Mouse (Mus musculus) kidney, embryonic 14.5 days (tissue): ENCODE results near the gene Gigyf1. TPM values are rescaled to one million over a fixed set of nuclear protein-coding genes. Genes with fewer than 3 reads are reported as not detected.

Experiments
- ATAC-seq: fragments of 200-750 bp; cut with Nextera tagmentation; 2 replicates; pipeline ENCODE4 v1.8.0; 2017; ENCODE audit warnings: moderate number of reproducible peaks, mild to moderate bottlenecking, moderate TSS enrichment, moderate library complexity; ENCODE audit not compliant: low FRiP score, low TSS enrichment
- H3K27ac ChIP-seq: fragments of 300-500 bp; sonication (generic); 2 replicates; pipeline ENCODE4 v1.5.1; 2014; ENCODE audit warnings: low read depth, mild to moderate bottlenecking, low read length, moderate library complexity, mixed read lengths
- H3K27me3 ChIP-seq: fragments of 300-500 bp; sonication (generic); 2 replicates; pipeline ENCODE4 v1.6.1; 2014; ENCODE audit warnings: mild to moderate bottlenecking, low read length; ENCODE audit not compliant: control insufficient read depth, insufficient read depth
- H3K36me3 ChIP-seq: fragments of 300-500 bp; sonication (generic); 2 replicates; pipeline ENCODE4 v1.6.1; 2014; ENCODE audit warnings: low read length, mixed read lengths; ENCODE audit not compliant: control insufficient read depth, insufficient read depth
- H3K4me1 ChIP-seq: fragments of 300-500 bp; sonication (generic); 2 replicates; pipeline ENCODE4 v1.6.1; 2014; ENCODE audit warnings: low read length, mixed read lengths; ENCODE audit not compliant: control insufficient read depth, insufficient read depth
- H3K4me2 ChIP-seq: fragments of 300-500 bp; sonication (generic); replicated peaks from 2 replicates; pipeline ENCODE4 v1.6.1; 2014; ENCODE audit warnings: low read depth, mild to moderate bottlenecking, low read length
- H3K4me3 ChIP-seq: fragments of 300-500 bp; sonication (generic); 2 replicates; pipeline ENCODE4 v1.5.1; 2014; ENCODE audit warnings: mild to moderate bottlenecking, low read length
- H3K9ac ChIP-seq: fragments of 300-500 bp; sonication (generic); 2 replicates; pipeline ENCODE4 v1.6.1; 2014; ENCODE audit warnings: low read depth, mild to moderate bottlenecking, low read length, moderate library complexity
- H3K9me3 ChIP-seq: fragments of 300-500 bp; sonication (generic); 2 replicates; pipeline ENCODE4 v1.6.1; 2016; ENCODE audit warnings: low read length; ENCODE audit not compliant: control insufficient read depth
- WGBS: fragments of 180-500 bp; shearing (Covaris S2); extraction: QIAGEN DNeasy Blood & Tissue Kit; methylation state at CpG from one replicate; pipeline ENCODE4 v1.1.7; 2014; 5-methylcytosine and 5-hydroxymethylcytosine counted together
- polyA plus RNA-seq: library from polyadenylated mRNA; unstranded; fragments of >200 nt; fragmentation: Nextera tagmentation; extraction: Ambion mirVana; gene quantifications from 2 replicates; pipeline ENCODE4 v1.2.1, GENCODE M21; 2014

The Gigyf1 gene
- polyA plus RNA-seq, 1 experiment from 2014 or later = 16.0 TPM

GRCm38 (mm10) chr5:137491559-137491958, 26.8 kb upstream of the Gigyf1 start:
- no peak overlapping the region for H3K27ac ChIP-seq
- ATAC-seq = no peak
- peaks cover 4% of the 10 kb centered on the region; the same call in 1 of the 2 replicates for H3K4me1 ChIP-seq
- no peak overlapping the region for H3K4me2 ChIP-seq
- no peak overlapping the region for H3K4me3 ChIP-seq
- H3K27me3 ChIP-seq = 0 out of 2 replicates have a peak, but pooled peaks cover under 1% of the 10 kb centered on the region
- H3K9ac ChIP-seq = no peak overlapping the region
- no peaks in the 10 kb centered on the region for H3K9me3 ChIP-seq
- WGBS = 36% methylated on average over 4 of the region's 4 CpGs
- H3K36me3 ChIP-seq = no peaks in the 10 kb centered on the region

GRCm38 (mm10) chr5:137493831-137494230, 24.5 kb upstream of the Gigyf1 start:
- H3K27me3 ChIP-seq = no peaks in the 10 kb centered on the region
- H3K9me3 ChIP-seq = no peaks in the 10 kb centered on the region
- no peak overlapping the region for H3K4me3 ChIP-seq
- H3K27ac ChIP-seq = no peak overlapping the region
- 56% methylated on average over 13 of the region's 13 CpGs for WGBS
- no peak for ATAC-seq
- H3K4me2 ChIP-seq = no peak overlapping the region
- peaks cover 4% of the 10 kb centered on the region; the same call in 1 of the 2 replicates for H3K4me1 ChIP-seq
- no peaks in the 10 kb centered on the region for H3K36me3 ChIP-seq
- H3K9ac ChIP-seq = no peak overlapping the region

- Histone ChIP-seq H3K27me3 (no peaks in the 10 kb centered on the region), H3K9ac (no peak overlapping the region), H3K36me3 (peaks cover 6% of the 10 kb centered on the region; the same call in 1 of the 2 replicates), H3K4me1 (peaks cover 10% of the 10 kb centered on the region), H3K4me3 (no peak overlapping the region), H3K9me3 (no peaks in the 10 kb centered on the region), H3K4me2 (no peak overlapping the region), H3K27ac (no peak overlapping the region)
- 90% methylated on average over 7 of the region's 7 CpGs for WGBS
- no peak for ATAC-seq
These were observed 18.2 kb upstream of the Gigyf1 start for GRCm38 (mm10) chr5:137500186-137500585.

GRCm38 (mm10) chr5:137501709-137502666, 16.4 kb upstream of the Gigyf1 start, which contains the start of gene Pop7:
Gene Pop7, minus strand, starts transcription at chr5:137502518.
- H3K27ac ChIP-seq = peak within 1 kb of the TSS; percentile 92
- peak; percentile 96 for ATAC-seq
- H3K4me1 ChIP-seq = peaks cover 10% of the 10 kb centered on the region
- 2% methylated on average over 64 of the region's 64 CpGs for WGBS
- peaks cover 6% of the 10 kb centered on the region; the same call in 1 of the 2 replicates for H3K36me3 ChIP-seq
- peak within 1 kb of the TSS; percentile 50 for H3K4me3 ChIP-seq
- H3K27me3 ChIP-seq = no peaks in the 10 kb centered on the region
- H3K9me3 ChIP-seq = no peaks in the 10 kb centered on the region
- peak within 1 kb of the TSS; percentile 82 for H3K4me2 ChIP-seq
- H3K9ac ChIP-seq = peak within 1 kb of the TSS; percentile 80

- Histone ChIP-seq H3K9ac (peak overlapping the region; percentile 80; the same call in 1 of the 2 replicates), H3K27ac (peak overlapping the region; percentile 65), H3K4me3 (peak overlapping the region; percentile 50), H3K36me3 (peaks cover 6% of the 10 kb centered on the region; the same call in 1 of the 2 replicates), H3K9me3 (no peaks in the 10 kb centered on the region), H3K27me3 (no peaks in the 10 kb centered on the region), H3K4me2 (peak overlapping the region; percentile 52), H3K4me1 (peaks cover 10% of the 10 kb centered on the region)
- WGBS = 0% methylated on average over 30 of the region's 30 CpGs
- ATAC-seq = peak; percentile 89
These were observed 15.7 kb upstream of the Gigyf1 start for GRCm38 (mm10) chr5:137502667-137503110.

- H3K4me1 ChIP-seq = peaks cover 10% of the 10 kb centered on the region
- WGBS = 83% methylated on average over 6 of the region's 6 CpGs
- no peak overlapping the region for H3K9ac ChIP-seq
- H3K4me3 ChIP-seq = no peak overlapping the region
- no peak overlapping the region for H3K27ac ChIP-seq
- no peak overlapping the region for H3K4me2 ChIP-seq
- no peaks in the 10 kb centered on the region for H3K27me3 ChIP-seq
- no peaks in the 10 kb centered on the region for H3K9me3 ChIP-seq
- peaks cover 6% of the 10 kb centered on the region; the same call in 1 of the 2 replicates for H3K36me3 ChIP-seq
- ATAC-seq = no peak
These were observed 14.3 kb upstream of the Gigyf1 start for GRCm38 (mm10) chr5:137504041-137504440.

- 2% methylated on average over 30 of the region's 52 CpGs for WGBS
- Histone ChIP-seq H3K4me3 (peak overlapping the region; percentile 84), H3K9me3 (no peaks in the 10 kb centered on the region), H3K27me3 (no peaks in the 10 kb centered on the region), H3K27ac (peak overlapping the region; percentile 74; the same call in 1 of the 2 replicates), H3K36me3 (peaks cover 8% of the 10 kb centered on the region; the same call in 1 of the 2 replicates), H3K4me1 (peaks cover 18% of the 10 kb centered on the region), H3K4me2 (peak overlapping the region; percentile 84), H3K9ac (peak overlapping the region; percentile 99)
- peak; percentile 84 for ATAC-seq
These were observed 8.3 kb upstream of the Gigyf1 start for GRCm38 (mm10) chr5:137510014-137510501.

- Histone ChIP-seq H3K4me1 (peaks cover 18% of the 10 kb centered on the region), H3K9ac (peak overlapping the region; percentile 99), H3K36me3 (peaks cover 8% of the 10 kb centered on the region; the same call in 1 of the 2 replicates), H3K27me3 (no peaks in the 10 kb centered on the region), H3K4me3 (peak overlapping the region; percentile 84), H3K4me2 (peak overlapping the region; percentile 84), H3K9me3 (no peaks in the 10 kb centered on the region), H3K27ac (peak overlapping the region; percentile 74; the same call in 1 of the 2 replicates)
- WGBS = under 1% methylated on average over 45 of the region's 83 CpGs
- ATAC-seq = peak; percentile 46
These were observed 7.6 kb upstream of the Gigyf1 start for GRCm38 (mm10) chr5:137510573-137511390.
